Mouse (Mus musculus) MN1 (cell line): Measurements from ENCODE around the gene C1qtnf7.
A peak's percentile ranks its signal among the peaks of the same experiment; 100 is the strongest.

Experiments
- DNase-seq: peaks from one replicate; pipeline ENCODE4 v3.0.0-alpha.2; 2016; ENCODE audit warnings: low spot score

Gene C1qtnf7

GRCm38 (mm10) chr5:43609760-43610159, 94.4 kb downstream of the C1qtnf7 start:
- no peak for DNase-seq

- DNase-seq, result peak; percentile 17
Observed at GRCm38 (mm10) chr5:43621575-43622299, 106.4 kb downstream of the C1qtnf7 start.

GRCm38 (mm10) chr5:43625407-43625806, 110.1 kb downstream of the C1qtnf7 start:
- no peak for DNase-seq

GRCm38 (mm10) chr5:43634071-43634601, 118.8 kb downstream of the C1qtnf7 start:
- DNase-seq, result no peak

- DNase-seq, result peak; percentile 44
Observed at GRCm38 (mm10) chr5:43634602-43635081, 119.3 kb downstream of the C1qtnf7 start.

- DNase-seq, result no peak
Observed at GRCm38 (mm10) chr5:43645020-43645419, 129.7 kb downstream of the C1qtnf7 start.

- DNase-seq, result no peak
Observed at GRCm38 (mm10) chr5:43647098-43647774, 131.9 kb downstream of the C1qtnf7 start.

- DNase-seq, result no peak
Observed at GRCm38 (mm10) chr5:43661498-43661897, 146.2 kb downstream of the C1qtnf7 start.

- peak; percentile 86 for DNase-seq
Observed at GRCm38 (mm10) chr5:43661997-43662961, 146.9 kb downstream of the C1qtnf7 start, which contains the start of gene Cc2d2a. Gene Cc2d2a (plus strand): TSS chr5:43662346.

GRCm38 (mm10) chr5:43663531-43663930, 148.2 kb downstream of the C1qtnf7 start:
- DNase-seq, result no peak

- DNase-seq, result peak; percentile 58
Observed at GRCm38 (mm10) chr5:43665144-43665543, 149.8 kb downstream of the C1qtnf7 start.
